Mouse (Mus musculus): ENCODE measurements around the gene Gmeb1.

Gmeb1 gene

GRCm38 (mm10) chr4:132274156-132274862 lies 12.9 kb upstream of the Gmeb1 start, which contains the start of gene Taf12:
Taf12 (plus strand) TSS chr4:132274375.
- in situ Hi-C loops (cut with MboI, MseI) = no loop called here

- in situ Hi-C loops (cut with MboI, MseI) = no loop called here
These were observed 11.8 kb upstream of the Gmeb1 start for GRCm38 (mm10) chr4:132273166-132273565.

- in situ Hi-C loops (cut with MboI, MseI) = no loop called here
These were observed 8.5 kb upstream of the Gmeb1 start for GRCm38 (mm10) chr4:132269740-132270560.

GRCm38 (mm10) chr4:132268871-132269739 lies 7.7 kb upstream of the Gmeb1 start:
- in situ Hi-C loops (cut with MboI, MseI) = no loop called here

- in situ Hi-C loops (cut with MboI, MseI) = no loop called here
These were observed 5.5 kb upstream of the Gmeb1 start for GRCm38 (mm10) chr4:132266835-132267349.

GRCm38 (mm10) chr4:132263313-132263712 lies 1.9 kb upstream of the Gmeb1 start:
- in situ Hi-C loops (cut with MboI, MseI) = no loop called here

- in situ Hi-C loops (cut with MboI, MseI) = no loop called here
These were observed 885 bp upstream of the Gmeb1 start for GRCm38 (mm10) chr4:132262358-132262616.

GRCm38 (mm10) chr4:132260404-132261379 lies 710 bp downstream of the Gmeb1 start:
- in situ Hi-C loops (cut with MboI, MseI) = no loop called here

GRCm38 (mm10) chr4:132259248-132259647 lies 2.2 kb downstream of the Gmeb1 start:
- in situ Hi-C loops (cut with MboI, MseI) = loop anchor here in 1 of 2 experiments (5.0 kb wide), 1 partner anchor 88 kb away; no protein-coding TSS in a partner anchor

- in situ Hi-C loops (cut with MboI, MseI) = loop anchor here in 1 of 2 experiments (5.0 kb wide), 1 partner anchor 91 kb away; no protein-coding TSS in a partner anchor
These were observed 5.0 kb downstream of the Gmeb1 start for GRCm38 (mm10) chr4:132256384-132256783.

- in situ Hi-C loops (cut with MboI, MseI) = loop anchor here in 1 of 2 experiments (5.0 kb wide), 2 partner anchors 38 to 92 kb away; no protein-coding TSS in a partner anchor
These were observed 6.4 kb downstream of the Gmeb1 start for GRCm38 (mm10) chr4:132254986-132255385.

- in situ Hi-C loops (cut with MboI, MseI) = loop anchor here in 1 of 2 experiments (5.0 kb wide), 1 partner anchor 36 kb away; no protein-coding TSS in a partner anchor
These were observed 7.8 kb downstream of the Gmeb1 start for GRCm38 (mm10) chr4:132253622-132254021.

- in situ Hi-C loops (cut with MboI, MseI) = loop anchor here in 1 of 2 experiments (5.0 kb wide), 1 partner anchor 36 kb away; no protein-coding TSS in a partner anchor
These were observed 8.3 kb downstream of the Gmeb1 start for GRCm38 (mm10) chr4:132253128-132253527.

- in situ Hi-C loops (cut with MboI, MseI) = loop anchor here in 1 of 2 experiments (5.0 kb wide), 1 partner anchor 34 kb away; no protein-coding TSS in a partner anchor
These were observed 9.8 kb downstream of the Gmeb1 start for GRCm38 (mm10) chr4:132251596-132251995.

GRCm38 (mm10) chr4:132247451-132247997 lies 13.9 kb downstream of the Gmeb1 start:
- in situ Hi-C loops (cut with MboI, MseI) = loop anchor here in 1 of 2 experiments (10.0 kb wide), 1 partner anchor 477 kb away; no protein-coding TSS in a partner anchor

GRCm38 (mm10) chr4:132245643-132246042 lies 15.8 kb downstream of the Gmeb1 start:
- in situ Hi-C loops (cut with MboI, MseI) = loop anchor here in 1 of 2 experiments (10.0 kb wide), 1 partner anchor 479 kb away; no protein-coding TSS in a partner anchor

- in situ Hi-C loops (cut with MboI, MseI) = loop anchor here in 1 of 2 experiments (10.0 kb wide), 1 partner anchor 484 kb away; no protein-coding TSS in a partner anchor
These were observed 20.2 kb downstream of the Gmeb1 start for GRCm38 (mm10) chr4:132241208-132241607.

GRCm38 (mm10) chr4:132240367-132240766 lies 21.0 kb downstream of the Gmeb1 start:
- in situ Hi-C loops (cut with MboI, MseI) = loop anchor here in 1 of 2 experiments (10.0 kb wide), 1 partner anchor 484 kb away; no protein-coding TSS in a partner anchor

GRCm38 (mm10) chr4:132238356-132238755 lies 23.0 kb downstream of the Gmeb1 start:
- in situ Hi-C loops (cut with MboI, MseI) = no loop called here
